Mouse (Mus musculus) adipocyte (in vitro differentiated cells): Measurements from ENCODE around the gene Gpr26.

Experiments
- DNase-seq: peaks from one replicate; pipeline ENCODE4 v3.0.0-alpha.2; 2016; ENCODE audit warnings: low spot score

The Gpr26 gene

DNA sequence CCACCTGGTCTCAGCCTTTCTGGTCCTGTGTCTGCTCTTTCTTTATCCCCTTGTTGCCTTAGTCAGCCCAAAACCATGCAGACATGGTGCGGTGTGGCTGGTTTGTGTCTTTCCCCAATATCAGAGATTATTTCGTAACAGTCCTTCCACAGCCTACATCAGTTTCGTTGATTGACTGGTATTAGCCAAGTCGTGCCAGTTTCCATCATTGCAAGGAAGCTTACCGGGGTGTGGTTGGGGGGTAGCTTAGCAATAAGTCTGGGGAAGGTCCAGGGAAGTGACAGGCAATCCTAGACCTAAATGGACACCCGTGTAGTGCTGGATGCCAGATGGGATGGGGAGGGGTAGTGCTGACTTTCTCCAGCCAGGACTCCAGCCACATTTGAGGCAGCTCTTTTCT lies 59.3 kb downstream of the Gpr26 start:
- DNase-seq = no peak

DNA sequence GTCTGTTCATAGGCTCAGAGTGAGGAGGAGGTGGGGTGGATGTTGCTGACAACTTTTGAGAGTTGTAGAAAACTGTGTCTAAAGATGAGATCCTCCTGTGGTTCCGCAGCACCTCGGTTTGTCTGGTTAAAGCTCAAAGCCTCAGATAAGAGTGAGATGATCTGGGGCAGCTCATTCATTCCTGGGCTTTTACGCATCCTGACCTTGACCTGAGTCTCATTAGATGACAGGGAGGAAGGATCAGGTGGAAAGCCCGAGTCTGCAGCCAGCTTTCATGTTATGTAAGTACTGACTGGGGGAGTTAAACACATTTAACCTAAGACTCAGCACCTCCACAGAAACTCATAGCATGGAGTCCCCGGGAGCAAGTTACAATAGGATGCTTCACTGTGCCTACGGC lies 60.4 kb downstream of the Gpr26 start:
- DNase-seq = no peak

DNA sequence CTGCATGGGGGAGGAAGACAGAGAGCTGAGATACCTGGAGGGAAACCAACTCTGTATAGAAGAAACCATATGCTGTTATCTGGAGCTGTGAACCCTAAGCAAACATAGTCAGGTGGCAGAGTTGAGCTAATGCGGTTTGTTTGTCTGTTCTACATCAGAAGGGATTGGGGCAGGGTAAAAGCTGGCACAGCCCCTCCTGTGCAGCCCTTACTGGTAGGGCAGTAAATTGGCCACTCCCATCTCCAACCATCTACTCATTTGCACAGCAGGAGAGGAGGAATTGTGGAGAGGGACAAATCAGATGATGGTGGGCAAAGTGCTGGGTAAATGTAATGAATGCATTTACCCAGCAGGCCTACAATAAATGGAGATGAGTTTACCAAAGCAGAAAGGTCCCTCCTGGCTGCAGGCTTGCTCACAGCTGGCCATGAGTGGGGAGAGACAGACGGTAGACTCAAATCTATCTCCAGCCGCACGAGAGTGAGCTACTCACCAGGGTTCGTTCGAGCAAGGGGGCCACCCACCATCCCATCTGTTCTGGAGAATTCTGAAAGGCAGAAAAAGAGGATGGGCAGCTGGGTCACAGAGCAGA lies 65.8 kb downstream of the Gpr26 start:
- DNase-seq = no peak
